Mouse (Mus musculus) midbrain, postnatal 0 days (tissue): ENCODE results near the gene Pigu. TPM values are rescaled to one million over a fixed set of nuclear protein-coding genes. Genes with fewer than 3 reads are reported as not detected.

Experiments used
- ATAC-seq: fragments of 200-750 bp; cut with Nextera tagmentation; 2 replicates; pipeline ENCODE4 v1.8.0; 2017; ENCODE audit warnings: moderate number of reproducible peaks, mild to moderate bottlenecking, moderate TSS enrichment, moderate library complexity; ENCODE audit not compliant: low FRiP score
- DNase-seq: peaks from one replicate; pipeline ENCODE4 v3.0.0-alpha.2; 2015; ENCODE audit warnings: low spot score
- H3K27ac ChIP-seq: fragments of 300-500 bp; sonication (generic); 2 replicates; pipeline ENCODE4 v1.5.1; 2014; ENCODE audit warnings: low read depth, mild to moderate bottlenecking, low read length, mixed read lengths
- H3K27me3 ChIP-seq: fragments of 300-500 bp; sonication (generic); 2 replicates; pipeline ENCODE4 v1.6.1; 2014; ENCODE audit warnings: low read length, control low read depth, mixed read lengths; ENCODE audit not compliant: insufficient read depth
- H3K36me3 ChIP-seq: fragments of 300-500 bp; sonication (generic); 2 replicates; pipeline ENCODE4 v1.6.1; 2014; ENCODE audit warnings: low read length, control low read depth, mixed read lengths; ENCODE audit not compliant: insufficient read depth
- H3K4me1 ChIP-seq: fragments of 300-500 bp; sonication (generic); 2 replicates; pipeline ENCODE4 v1.6.1; 2014; ENCODE audit warnings: mild to moderate bottlenecking, control low read depth, antibody characterized with exemption, low read length, mixed read lengths; ENCODE audit not compliant: insufficient read depth
- H3K4me2 ChIP-seq: fragments of 300-500 bp; sonication (generic); 2 replicates; pipeline ENCODE4 v1.6.1; 2014; ENCODE audit warnings: low read depth, mild to moderate bottlenecking, low read length, mixed read lengths; ENCODE audit not compliant: poor library complexity, severe bottlenecking
- H3K4me3 ChIP-seq: fragments of 300-500 bp; sonication (generic); 2 replicates; pipeline ENCODE4 v1.5.1; 2014; ENCODE audit warnings: low read depth, mild to moderate bottlenecking, low read length, moderate library complexity
- H3K9ac ChIP-seq: fragments of 300-500 bp; sonication (generic); replicated peaks from 2 replicates; pipeline ENCODE4 v1.6.1; 2014; ENCODE audit warnings: mild to moderate bottlenecking, low read length, moderate library complexity, mixed read lengths; ENCODE audit not compliant: poor library complexity, severe bottlenecking
- H3K9me3 ChIP-seq: fragments of 300-500 bp; sonication (generic); 2 replicates; pipeline ENCODE4 v1.6.1; 2016; ENCODE audit warnings: low read length, control low read depth
- CTCF ChIP-seq: IDR thresholded peaks from 2 replicates; pipeline ENCODE4 v1.5.1; 2016; ENCODE audit warnings: antibody characterized with exemption, mild to moderate bottlenecking
- WGBS: fragments of 180-500 bp; shearing (Covaris S2); extraction: QIAGEN DNeasy Blood & Tissue Kit; methylation state at CpG from one replicate; pipeline ENCODE4 v1.1.7; 2014; 5-methylcytosine and 5-hydroxymethylcytosine counted together
- polyA plus RNA-seq: library from polyadenylated mRNA; unstranded; fragments of >200 nt; fragmentation: Nextera tagmentation; extraction: Ambion mirVana; gene quantifications from 2 replicates; pipeline ENCODE4 v1.2.1, GENCODE M21; 2015
- total RNA-seq: library from RNA; depleted of rRNA; stranded (reverse); fragments of >200 nt; gene quantifications from 2 replicates; pipeline ENCODE4 v1.2.3, GENCODE M21; 2014

Gene Pigu
- total and polyA plus RNA-seq, 2 experiments from 2014 or later, result 44.2 to 54.7 TPM

DNA sequence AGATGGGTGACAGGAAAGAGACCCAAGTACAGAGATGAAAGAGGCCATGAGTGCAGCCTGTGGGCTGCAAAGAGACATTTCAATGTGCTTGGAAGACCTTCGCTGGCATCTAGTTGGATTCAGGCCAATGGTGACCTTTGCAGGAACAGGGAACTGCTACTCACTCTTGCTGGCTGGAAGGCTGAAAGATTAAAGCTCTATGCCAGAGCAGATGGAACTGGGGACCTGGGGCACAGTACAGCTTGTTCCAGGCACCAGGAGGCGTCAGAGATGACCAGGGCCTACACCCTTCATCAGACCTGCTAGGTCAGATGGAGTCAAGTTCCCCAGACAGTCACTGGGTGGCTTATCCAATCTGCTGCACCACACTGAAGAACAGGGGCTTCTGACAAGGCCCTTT is 63.8 kb downstream of the Pigu start:
- H3K4me1 ChIP-seq, result no peaks in the 10 kb centered on the region
- H3K9me3 ChIP-seq, result no peaks in the 10 kb centered on the region
- no peak overlapping the region for H3K4me3 ChIP-seq
- peaks cover 51% of the 10 kb centered on the region for H3K36me3 ChIP-seq
- H3K4me2 ChIP-seq, result no peak overlapping the region
- H3K27ac ChIP-seq, result no peak overlapping the region
- H3K9ac ChIP-seq, result no peak overlapping the region
- DNase-seq (no peak), ATAC-seq (no peak)
- no peak for TF ChIP-seq CTCF
- 92% methylated on average over 2 of the region's 2 CpGs for WGBS
- no peaks in the 10 kb centered on the region for H3K27me3 ChIP-seq

DNA sequence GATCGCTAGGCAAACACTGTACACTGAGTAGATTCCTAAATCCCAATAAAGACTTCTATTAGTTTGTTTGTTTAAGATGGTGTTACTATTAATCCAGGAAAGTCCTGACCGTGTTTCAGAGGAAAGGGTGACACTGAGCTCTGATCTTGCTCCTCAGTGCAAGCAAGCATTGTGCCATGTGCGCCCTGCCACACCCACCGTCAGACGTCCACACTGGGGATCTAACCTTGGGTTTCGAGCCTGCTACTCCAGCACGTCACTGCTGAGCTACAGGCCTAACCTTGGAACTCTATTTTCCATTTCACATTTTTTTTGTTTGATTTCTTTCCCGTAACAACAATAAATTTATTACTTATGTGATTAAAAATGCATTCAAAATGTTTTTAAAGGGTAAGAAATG is 67.2 kb downstream of the Pigu start:
- Histone ChIP-seq H3K27ac (no peak overlapping the region), H3K4me2 (no peak overlapping the region), H3K4me1 (no peaks in the 10 kb centered on the region), H3K36me3 (peaks cover 21% of the 10 kb centered on the region), H3K27me3 (no peaks in the 10 kb centered on the region), H3K4me3 (no peak overlapping the region), H3K9ac (no peak overlapping the region), H3K9me3 (no peaks in the 10 kb centered on the region)
- TF ChIP-seq CTCF, result no peak
- DNase-seq, result no peak
- no peak for ATAC-seq
- 93% methylated on average over 8 of the region's 8 CpGs for WGBS

DNA sequence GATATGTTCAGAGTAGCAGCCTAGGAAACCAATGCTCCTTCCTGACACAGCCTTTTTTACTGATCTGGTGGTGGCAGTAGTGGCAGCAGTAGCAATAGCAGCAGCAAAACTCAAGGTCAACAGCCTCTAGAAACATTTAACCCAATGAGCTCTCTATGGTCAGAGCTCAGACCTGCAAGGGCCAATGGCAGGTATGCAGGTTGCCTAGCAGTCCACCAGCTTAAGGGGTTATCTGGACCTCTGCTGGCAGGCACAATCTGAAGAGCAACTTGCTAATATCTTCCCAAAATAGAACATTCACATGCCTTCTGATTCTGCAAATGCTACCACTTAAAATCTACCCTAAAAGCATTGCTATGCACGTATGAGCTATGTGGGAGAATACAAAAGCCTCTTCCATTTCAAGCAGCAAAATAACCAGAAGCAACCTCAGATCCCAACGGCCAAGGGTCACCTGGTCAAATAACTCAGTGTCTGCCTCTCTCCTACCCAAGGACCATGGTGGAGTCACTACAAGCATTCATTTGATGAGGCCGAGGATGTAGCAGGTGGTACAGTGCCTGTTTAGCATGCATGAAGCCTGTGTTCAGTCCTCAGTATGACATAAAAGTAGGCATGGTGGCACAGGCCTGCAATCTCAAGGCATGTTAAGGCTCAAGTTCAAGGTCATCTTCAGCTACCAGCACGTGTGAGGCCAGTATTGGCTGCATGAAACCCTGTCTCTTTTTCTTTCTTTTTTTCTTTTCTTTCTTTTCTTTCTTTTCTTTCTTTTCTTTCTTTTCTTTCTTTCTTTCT is 69.6 kb downstream of the Pigu start:
- 91% methylated on average over 4 of the region's 4 CpGs for WGBS
- Histone ChIP-seq H3K27ac (no peak overlapping the region), H3K9ac (no peak overlapping the region), H3K27me3 (no peaks in the 10 kb centered on the region), H3K4me3 (no peak overlapping the region), H3K9me3 (no peaks in the 10 kb centered on the region), H3K4me2 (no peak overlapping the region), H3K36me3 (peaks cover 29% of the 10 kb centered on the region), H3K4me1 (no peaks in the 10 kb centered on the region)
- DNase-seq (no peak), ATAC-seq (no peak)
- no peak for TF ChIP-seq CTCF

DNA sequence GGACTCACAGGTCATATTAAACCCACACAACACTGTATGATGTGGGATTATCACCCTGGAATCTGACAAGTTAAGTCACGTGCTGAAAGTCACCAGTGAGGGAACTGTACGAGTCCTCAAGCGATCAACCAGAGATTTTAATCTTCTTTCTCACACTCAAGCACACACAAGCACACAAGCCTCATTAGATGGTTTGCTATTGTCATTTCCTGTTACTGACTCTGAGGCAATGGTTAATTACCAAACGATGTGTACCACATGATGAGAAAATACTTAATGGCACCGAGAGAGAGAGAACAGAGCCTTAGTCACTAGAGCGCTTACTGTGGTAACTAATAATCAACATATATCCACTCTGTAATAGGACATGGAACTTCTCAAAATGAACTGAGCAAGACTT is 71.5 kb downstream of the Pigu start:
- Histone ChIP-seq H3K9me3 (no peaks in the 10 kb centered on the region), H3K36me3 (peaks cover 22% of the 10 kb centered on the region), H3K4me2 (no peak overlapping the region), H3K4me1 (no peaks in the 10 kb centered on the region), H3K27me3 (no peaks in the 10 kb centered on the region), H3K9ac (no peak overlapping the region), H3K4me3 (no peak overlapping the region), H3K27ac (no peak overlapping the region)
- TF ChIP-seq CTCF, result no peak
- DNase-seq (no peak), ATAC-seq (no peak)
- WGBS, result 87% methylated on average over 6 of the region's 6 CpGs

DNA sequence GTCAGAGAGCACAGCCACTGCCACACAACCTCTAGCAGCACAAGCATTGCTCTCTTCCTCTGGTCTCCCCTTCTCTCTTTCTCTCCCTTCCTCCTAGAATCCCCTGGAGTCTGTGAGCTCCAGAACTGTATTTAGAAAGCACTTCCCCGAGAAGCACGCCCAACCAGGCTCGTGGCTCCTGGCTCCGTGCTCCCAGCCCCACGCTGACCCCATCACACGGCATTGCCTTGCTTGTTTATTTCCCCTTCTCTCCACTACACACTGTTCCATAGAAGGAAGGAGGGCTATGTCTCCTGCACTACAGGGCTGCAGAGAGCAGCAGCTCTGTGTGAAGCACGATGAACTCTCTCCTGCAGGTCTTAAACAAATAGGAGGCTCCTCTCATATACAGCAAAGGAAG is 72.6 kb downstream of the Pigu start:
- Histone ChIP-seq H3K4me3 (no peak overlapping the region), H3K9ac (no peak overlapping the region), H3K27me3 (no peaks in the 10 kb centered on the region), H3K9me3 (no peaks in the 10 kb centered on the region), H3K4me1 (no peaks in the 10 kb centered on the region), H3K36me3 (peaks cover 16% of the 10 kb centered on the region), H3K27ac (no peak overlapping the region), H3K4me2 (no peak overlapping the region)
- WGBS, result 85% methylated on average over 7 of the region's 7 CpGs
- DNase-seq (no peak), ATAC-seq (no peak)
- TF ChIP-seq CTCF, result no peak

DNA sequence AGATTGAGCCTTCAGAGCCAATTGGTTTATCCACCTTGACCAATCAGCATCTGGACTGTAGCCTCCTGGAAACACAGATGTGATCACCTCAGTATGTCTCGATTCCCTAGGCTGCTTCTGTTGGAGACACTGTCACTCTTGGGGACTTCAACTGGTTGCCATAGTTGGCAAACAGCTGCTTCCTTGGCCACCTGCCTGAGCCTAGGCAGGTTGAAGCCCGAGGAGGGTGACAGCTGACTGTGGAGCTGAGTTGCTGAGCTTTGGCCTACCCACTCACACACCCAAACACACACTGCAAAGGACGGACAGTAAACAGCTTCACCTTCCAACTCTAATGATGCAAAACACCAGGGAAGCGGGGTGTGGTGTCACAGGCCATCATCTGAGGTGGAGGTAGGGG is 73.4 kb downstream of the Pigu start:
- DNase-seq, result no peak

More for the DNA sequence above, 73.4 kb downstream of the Pigu start:
- H3K4me2 ChIP-seq, result no peak overlapping the region
- no peak overlapping the region for H3K4me3 ChIP-seq
- WGBS, result 84% methylated on average over 4 of the region's 4 CpGs
- no peaks in the 10 kb centered on the region for H3K4me1 ChIP-seq
- no peak for ATAC-seq
- H3K36me3 ChIP-seq, result peaks cover 24% of the 10 kb centered on the region
- H3K9me3 ChIP-seq, result no peaks in the 10 kb centered on the region
- H3K27me3 ChIP-seq, result no peaks in the 10 kb centered on the region
- no peak overlapping the region for H3K27ac ChIP-seq
- H3K9ac ChIP-seq, result no peak overlapping the region
- no peak for TF ChIP-seq CTCF
